Mouse (Mus musculus) right cerebral cortex, postnatal 36 days (tissue): Measurements from ENCODE around the gene Srsf7.

Experiments used
- DNase-seq, 2 experiments: peaks; one replicate each; pipeline ENCODE4 v3.0.0; 2022; ENCODE audit warnings: low spot score in 2 of 2, mixed read lengths in 1 of 2

Gene Srsf7

GRCm38 (mm10) chr17:80156905-80157304, 50.2 kb downstream of the Srsf7 start:
- no peak for DNase-seq

- no peak for DNase-seq
These were observed 53.5 kb downstream of the Srsf7 start for GRCm38 (mm10) chr17:80153631-80154030.

GRCm38 (mm10) chr17:80152767-80153630, 54.1 kb downstream of the Srsf7 start:
- no peak for DNase-seq

GRCm38 (mm10) chr17:80151353-80151752, 55.8 kb downstream of the Srsf7 start:
- no peak for DNase-seq
